Mouse (Mus musculus) embryonic facial prominence, embryonic 12.5 days (tissue): ENCODE measurements around the gene Heatr1. TPM values are rescaled to one million over a fixed set of nuclear protein-coding genes. Genes with fewer than 3 reads are reported as not detected.
"Not testable (repeated sequence)": the region's sequence is repeated elsewhere in the genome, so short reads cannot be mapped to it uniquely, and the experiment has no call there.

Experiments used
- ATAC-seq: fragments of 200-750 bp; cut with Nextera tagmentation; 2 replicates; pipeline ENCODE4 v1.8.0; 2017; ENCODE audit not compliant: insufficient number of reproducible peaks, insufficient read depth, low FRiP score, low TSS enrichment
- H3K27ac ChIP-seq: fragments of 300-500 bp; sonication (generic); 2 replicates; pipeline ENCODE4 v1.5.1; 2016; ENCODE audit warnings: mild to moderate bottlenecking
- H3K27me3 ChIP-seq: fragments of 300-500 bp; sonication (generic); 2 replicates; pipeline ENCODE4 v1.6.1; 2016; ENCODE audit warnings: mild to moderate bottlenecking, moderate library complexity
- H3K36me3 ChIP-seq: fragments of 300-500 bp; sonication (generic); 2 replicates; pipeline ENCODE4 v1.6.1; 2016; ENCODE audit warnings: mild to moderate bottlenecking
- H3K4me1 ChIP-seq: fragments of 300-500 bp; sonication (generic); 2 replicates; pipeline ENCODE4 v1.6.1; 2016
- H3K4me2 ChIP-seq: fragments of 300-500 bp; sonication (generic); replicated peaks from 2 replicates; pipeline ENCODE4 v1.6.1; 2016; ENCODE audit warnings: mild to moderate bottlenecking, moderate library complexity
- H3K4me3 ChIP-seq: fragments of 300-500 bp; sonication (generic); 2 replicates; pipeline ENCODE4 v1.5.1; 2016; ENCODE audit warnings: mild to moderate bottlenecking
- H3K9ac ChIP-seq: fragments of 300-500 bp; sonication (generic); 2 replicates; pipeline ENCODE4 v1.6.1; 2016; ENCODE audit warnings: mild to moderate bottlenecking, moderate library complexity
- H3K9me3 ChIP-seq: fragments of 300-500 bp; sonication (generic); 2 replicates; pipeline ENCODE4 v1.6.1; 2016; ENCODE audit warnings: mild to moderate bottlenecking, moderate library complexity
- WGBS: fragments of 180-500 bp; shearing (Covaris S2); methylation state at CpG from one replicate; pipeline ENCODE4 v1.1.7; 2016; 5-methylcytosine and 5-hydroxymethylcytosine counted together
- polyA plus RNA-seq: library from polyadenylated mRNA; unstranded; fragments of >200 nt; fragmentation: Nextera tagmentation; extraction: Ambion mirVana; gene quantifications from 2 replicates; pipeline ENCODE4 v1.2.1, GENCODE M21; 2016

The Heatr1 gene
- polyA plus RNA-seq, 1 experiment from 2014 or later = 28.9 TPM

GRCm38 (mm10) chr13:12460443-12460842 lies 65.6 kb downstream of the Heatr1 start:
- H3K4me2 ChIP-seq = peak overlapping the region; percentile 72
- no peaks in the 10 kb centered on the region for H3K27me3 ChIP-seq
- H3K9me3 ChIP-seq = no peaks in the 10 kb centered on the region
- H3K4me3 ChIP-seq = peak overlapping the region; percentile 63
- H3K4me1 ChIP-seq = no peaks in the 10 kb centered on the region
- 7% methylated on average over 8 of the region's 8 CpGs for WGBS
- no peak for ATAC-seq
- no peak overlapping the region for H3K27ac ChIP-seq
- H3K9ac ChIP-seq = peak overlapping the region; percentile 66; the same call in 1 of the 2 replicates
- H3K36me3 ChIP-seq = no peaks in the 10 kb centered on the region

- Histone ChIP-seq H3K27ac (no peak overlapping the region), H3K4me3 (peak overlapping the region; percentile 63), H3K4me2 (peak overlapping the region; percentile 72), H3K36me3 (no peaks in the 10 kb centered on the region), H3K27me3 (no peaks in the 10 kb centered on the region), H3K9me3 (no peaks in the 10 kb centered on the region), H3K9ac (peak overlapping the region; percentile 66), H3K4me1 (no peaks in the 10 kb centered on the region)
- WGBS = under 1% methylated on average over 59 of the region's 59 CpGs
- ATAC-seq = peak; percentile 96
These were observed 66.3 kb downstream of the Heatr1 start for GRCm38 (mm10) chr13:12460881-12461729.

GRCm38 (mm10) chr13:12461730-12462119 lies 66.9 kb downstream of the Heatr1 start:
- peak overlapping the region; percentile 72 for H3K4me2 ChIP-seq
- H3K36me3 ChIP-seq = no peaks in the 10 kb centered on the region
- no peaks in the 10 kb centered on the region for H3K9me3 ChIP-seq
- no peaks in the 10 kb centered on the region for H3K4me1 ChIP-seq
- ATAC-seq = peak; percentile 47
- 2% methylated on average over 7 of the region's 7 CpGs for WGBS
- no peaks in the 10 kb centered on the region for H3K27me3 ChIP-seq
- H3K27ac ChIP-seq = no peak overlapping the region
- peak overlapping the region; percentile 66 for H3K9ac ChIP-seq
- H3K4me3 ChIP-seq = peak overlapping the region; percentile 63

- Histone ChIP-seq H3K27ac (no peak overlapping the region), H3K9me3 (no peaks in the 10 kb centered on the region), H3K36me3 (no peaks in the 10 kb centered on the region), H3K4me2 (no peak overlapping the region), H3K4me1 (no peaks in the 10 kb centered on the region), H3K4me3 (no peak overlapping the region), H3K9ac (no peak overlapping the region), H3K27me3 (no peaks in the 10 kb centered on the region)
- ATAC-seq = no peak
- 72% methylated on average over 4 of the region's 4 CpGs for WGBS
These were observed 67.8 kb downstream of the Heatr1 start for GRCm38 (mm10) chr13:12462623-12463022.

- not testable (repeated sequence) for H3K4me2 ChIP-seq, ATAC-seq, H3K36me3 ChIP-seq, H3K27ac ChIP-seq, H3K27me3 ChIP-seq, H3K4me3 ChIP-seq, H3K4me1 ChIP-seq, H3K9ac ChIP-seq, H3K9me3 ChIP-seq
- 82% methylated on average over 6 of the region's 6 CpGs for WGBS
These were observed 69.3 kb downstream of the Heatr1 start for GRCm38 (mm10) chr13:12464159-12464558.

- Histone ChIP-seq H3K4me3 (no peak within 1 kb of the TSS), H3K4me2 (no peak within 1 kb of the TSS), H3K4me1 (no peaks in the 10 kb centered on the region), H3K27me3 (no peaks in the 10 kb centered on the region), H3K9ac (no peak within 1 kb of the TSS), H3K36me3 (no peaks in the 10 kb centered on the region), H3K27ac (no peak within 1 kb of the TSS), H3K9me3 (no peaks in the 10 kb centered on the region)
- WGBS = 90% methylated on average over 1 of the region's 1 CpGs
- no peak for ATAC-seq
These were observed 70.0 kb downstream of the Heatr1 start, which contains the start of gene Lgals8 for GRCm38 (mm10) chr13:12464844-12465243. Lgals8 (minus strand) TSS chr13:12464944.

GRCm38 (mm10) chr13:12468488-12468887 lies 73.7 kb downstream of the Heatr1 start:
- 92% methylated on average over 1 of the region's 1 CpGs for WGBS
- ATAC-seq = no peak
- no peak overlapping the region for H3K4me2 ChIP-seq
- no peaks in the 10 kb centered on the region for H3K27me3 ChIP-seq
- no peak overlapping the region for H3K27ac ChIP-seq
- H3K9me3 ChIP-seq = no peaks in the 10 kb centered on the region
- H3K4me3 ChIP-seq = no peak overlapping the region
- H3K36me3 ChIP-seq = no peaks in the 10 kb centered on the region
- H3K9ac ChIP-seq = no peak overlapping the region
- no peaks in the 10 kb centered on the region for H3K4me1 ChIP-seq

- H3K27me3 ChIP-seq = no peaks in the 10 kb centered on the region
- H3K27ac ChIP-seq = no peak overlapping the region
- H3K4me3 ChIP-seq = no peak overlapping the region
- H3K36me3 ChIP-seq = 0 out of 2 replicates have a peak, but pooled peaks cover 5% of the 10 kb centered on the region
- no peaks in the 10 kb centered on the region for H3K9me3 ChIP-seq
- WGBS = 38% methylated on average over 8 of the region's 8 CpGs
- no peak overlapping the region for H3K4me2 ChIP-seq
- H3K4me1 ChIP-seq = no peaks in the 10 kb centered on the region
- ATAC-seq = peak; percentile 54
- H3K9ac ChIP-seq = no peak overlapping the region
These were observed 79.0 kb downstream of the Heatr1 start for GRCm38 (mm10) chr13:12473724-12474378.

- Histone ChIP-seq H3K9me3 (no peaks in the 10 kb centered on the region), H3K4me3 (no peak overlapping the region)
These were observed 80.4 kb downstream of the Heatr1 start for GRCm38 (mm10) chr13:12475239-12475638.

GRCm38 (mm10) chr13:12476886-12477285 lies 82.1 kb downstream of the Heatr1 start:
- H3K36me3 ChIP-seq = 0 out of 2 replicates have a peak, but pooled peaks cover 5% of the 10 kb centered on the region
- 89% methylated on average over 4 of the region's 4 CpGs for WGBS
- no peaks in the 10 kb centered on the region for H3K9me3 ChIP-seq
- no peak overlapping the region for H3K9ac ChIP-seq
- no peak overlapping the region for H3K4me2 ChIP-seq
- ATAC-seq = no peak
- H3K4me1 ChIP-seq = no peaks in the 10 kb centered on the region
- no peak overlapping the region for H3K4me3 ChIP-seq
- no peak overlapping the region for H3K27ac ChIP-seq
- H3K27me3 ChIP-seq = no peaks in the 10 kb centered on the region

More at GRCm38 (mm10) chr13:12475239-12475638, 80.4 kb downstream of the Heatr1 start:
- H3K27ac ChIP-seq = no peak overlapping the region
- WGBS = 90% methylated on average over 6 of the region's 6 CpGs
- H3K9ac ChIP-seq = no peak overlapping the region
- H3K4me1 ChIP-seq = no peaks in the 10 kb centered on the region
- H3K4me2 ChIP-seq = no peak overlapping the region
- ATAC-seq = no peak
- no peaks in the 10 kb centered on the region for H3K27me3 ChIP-seq
- 0 out of 2 replicates have a peak, but pooled peaks cover 5% of the 10 kb centered on the region for H3K36me3 ChIP-seq

GRCm38 (mm10) chr13:12478301-12478700 lies 83.5 kb downstream of the Heatr1 start:
- Histone ChIP-seq H3K27me3 (no peaks in the 10 kb centered on the region), H3K4me3 (no peak overlapping the region), H3K27ac (no peak overlapping the region), H3K4me1 (no peaks in the 10 kb centered on the region), H3K36me3 (0 out of 2 replicates have a peak, but pooled peaks cover 5% of the 10 kb centered on the region), H3K9ac (no peak overlapping the region), H3K9me3 (no peaks in the 10 kb centered on the region), H3K4me2 (no peak overlapping the region)
- WGBS = 74% methylated on average over 15 of the region's 15 CpGs
- ATAC-seq = no peak

GRCm38 (mm10) chr13:12479802-12480201 lies 85.0 kb downstream of the Heatr1 start:
- Histone ChIP-seq H3K4me2 (no peak overlapping the region), H3K4me1 (no peaks in the 10 kb centered on the region), H3K36me3 (0 out of 2 replicates have a peak, but pooled peaks cover 5% of the 10 kb centered on the region), H3K4me3 (no peak overlapping the region), H3K27me3 (no peaks in the 10 kb centered on the region), H3K9me3 (no peaks in the 10 kb centered on the region), H3K27ac (no peak overlapping the region), H3K9ac (no peak overlapping the region)
- WGBS = 79% methylated on average over 6 of the region's 6 CpGs
- no peak for ATAC-seq
